Mouse (Mus musculus): ENCODE data around the gene Mrvi1.
A peak's percentile ranks its signal among the peaks of the same experiment; 100 is the strongest.

GRCm38 (mm10) chr7:110930118-110930854 is 52.0 kb downstream of the Mrvi1 start:
- TF ChIP-seq POLR2A (IDR thresholded peaks at IDR 0.05; ENCODE audit: borderline replicate concordance, extremely low read depth, insufficient read depth, insufficient read length, poor library complexity, severe bottlenecking) (no peak), CTCF (IDR thresholded peaks at IDR 0.05; ENCODE audit: borderline replicate concordance, extremely low read depth, insufficient read depth, insufficient read length) (peak; percentile 66; the same call in 1 of the 2 replicates)

Data from brain, embryonic 14.5 days (tissue).